Mouse (Mus musculus): ENCODE data around the gene Banp. TPM values are rescaled to one million over a fixed set of nuclear protein-coding genes. Genes with fewer than 3 reads are reported as not detected.

Banp gene
- total and polyA plus RNA-seq, 3 experiments: 13.1 to 26.9 (median 17.9) TPM

DNA sequence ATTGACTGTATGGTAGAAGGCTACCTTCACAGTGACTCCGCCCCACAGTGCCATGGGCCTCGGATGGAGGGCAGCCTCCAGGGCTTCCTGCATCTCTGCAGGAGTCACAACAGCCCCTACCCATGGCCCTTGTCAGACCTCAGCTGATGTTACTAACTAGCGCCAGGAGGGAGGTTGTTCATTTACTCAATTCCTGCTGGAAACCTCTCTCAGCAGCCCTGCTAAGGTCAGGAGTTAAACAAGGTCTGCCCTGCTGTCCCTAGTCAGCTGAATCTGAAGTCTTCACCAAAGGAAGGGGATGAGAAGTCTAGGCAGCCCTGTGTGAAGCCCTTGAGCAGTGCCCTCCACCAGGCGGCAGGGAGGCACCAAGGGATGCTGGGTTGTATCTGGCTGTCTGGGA, 121.6 kb downstream of the Banp start:
- Histone ChIP-seq H3K27ac (no peak overlapping the region), H3K4me3 (no peak overlapping the region), H3K9ac (ENCODE audit: low read depth, low read length) (no peak overlapping the region), H3K79me2 (replicated peaks; ENCODE audit: control insufficient read depth, insufficient read depth, low read length) (no peaks in the 10 kb centered on the region), H3K4me1 (ENCODE audit: control insufficient read depth, insufficient read depth, low read length) (no peaks in the 10 kb centered on the region), H3K36me3 (ENCODE audit: control insufficient read depth, insufficient read depth, low read length) (no peaks in the 10 kb centered on the region), H3K27me3 (ENCODE audit: control insufficient read depth, insufficient read depth, low read length) (no peaks in the 10 kb centered on the region)
- intact Hi-C loops (cut with DNase I): no loop called here
- no peak for DNase-seq
- TF ChIP-seq EP300 (IDR thresholded peaks at IDR 0.05; ENCODE audit: insufficient read depth, low read depth, low read length) (no peak), POLR2A (IDR thresholded peaks at IDR 0.05; ENCODE audit: insufficient read depth, low read depth, low read length) (no peak), CTCF (IDR thresholded peaks at IDR 0.05) (no peak)
- WGBS: 75% methylated on average over 4 of the region's 4 CpGs

DNA sequence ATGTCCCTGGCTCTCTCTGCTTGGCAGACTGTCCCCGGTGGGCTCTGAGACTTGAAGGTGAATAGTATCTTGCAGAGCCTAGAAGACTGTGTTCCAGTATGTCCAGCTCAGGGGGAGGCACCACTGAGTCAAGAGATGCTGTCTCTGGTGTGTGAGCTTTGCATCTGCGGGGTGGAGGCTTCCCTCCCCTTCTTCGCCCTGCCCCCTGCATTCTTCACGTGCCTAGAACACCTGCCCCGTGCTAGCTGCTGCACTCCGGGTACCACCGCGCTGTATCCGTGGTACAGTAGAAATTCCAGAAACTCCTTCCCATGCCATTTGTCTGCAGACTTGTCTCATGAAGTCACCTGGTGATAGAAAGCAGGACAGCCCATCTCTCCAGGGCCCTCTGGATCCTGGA, 124.4 kb downstream of the Banp start:
- H3K27ac ChIP-seq: no peak overlapping the region
- WGBS: 83% methylated on average over 9 of the region's 9 CpGs
- TF ChIP-seq CTCF (IDR thresholded peaks at IDR 0.05): no peak
- no peak for TF ChIP-seq POLR2A (IDR thresholded peaks at IDR 0.05; ENCODE audit: insufficient read depth, low read depth, low read length)
- no peaks in the 10 kb centered on the region for H3K36me3 ChIP-seq (ENCODE audit: control insufficient read depth, insufficient read depth, low read length)
- peaks cover 4% of the 10 kb centered on the region for H3K4me1 ChIP-seq (ENCODE audit: control insufficient read depth, insufficient read depth, low read length)
- no peak for DNase-seq
- no peak overlapping the region for H3K4me3 ChIP-seq
- H3K79me2 ChIP-seq (replicated peaks; ENCODE audit: control insufficient read depth, insufficient read depth, low read length): no peaks in the 10 kb centered on the region
- no peak overlapping the region for H3K9ac ChIP-seq (ENCODE audit: low read depth, low read length)
- H3K27me3 ChIP-seq (ENCODE audit: control insufficient read depth, insufficient read depth, low read length): no peaks in the 10 kb centered on the region
- intact Hi-C loops (cut with DNase I): no loop called here

DNA sequence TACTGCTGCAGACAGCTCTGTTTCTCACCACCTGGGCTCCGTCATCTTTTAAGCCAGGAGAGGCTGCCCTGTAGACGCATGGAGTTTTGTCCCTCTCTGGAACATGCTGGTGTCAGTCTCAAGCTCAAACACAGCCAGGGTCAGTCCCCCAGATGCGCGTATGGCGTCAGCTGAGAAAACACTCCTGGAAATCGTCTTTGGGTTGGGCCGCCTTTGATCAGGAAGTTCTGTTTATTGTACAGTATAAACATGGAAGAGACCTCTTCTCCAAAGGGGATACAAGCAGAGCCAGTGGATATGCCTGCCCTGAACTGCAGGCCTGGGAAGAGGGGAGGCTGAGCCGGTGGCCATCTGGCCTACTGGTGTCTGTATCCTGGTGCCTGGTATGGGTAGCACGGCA, 124.9 kb downstream of the Banp start:
- no peak for DNase-seq
- Histone ChIP-seq H3K27ac (no peak overlapping the region), H3K79me2 (replicated peaks; ENCODE audit: control insufficient read depth, insufficient read depth, low read length) (no peaks in the 10 kb centered on the region), H3K4me1 (ENCODE audit: control insufficient read depth, insufficient read depth, low read length) (peaks cover 4% of the 10 kb centered on the region), H3K9ac (ENCODE audit: low read depth, low read length) (no peak overlapping the region), H3K36me3 (ENCODE audit: control insufficient read depth, insufficient read depth, low read length) (no peaks in the 10 kb centered on the region), H3K4me3 (no peak overlapping the region), H3K27me3 (ENCODE audit: control insufficient read depth, insufficient read depth, low read length) (no peaks in the 10 kb centered on the region)
- WGBS: 62% methylated on average over 9 of the region's 9 CpGs
- intact Hi-C loops (cut with DNase I): no loop called here
- TF ChIP-seq POLR2A (IDR thresholded peaks at IDR 0.05; ENCODE audit: insufficient read depth, low read depth, low read length) (no peak), EP300 (IDR thresholded peaks at IDR 0.05; ENCODE audit: insufficient read depth, low read depth, low read length) (no peak), CTCF (IDR thresholded peaks at IDR 0.05) (no peak)

DNA sequence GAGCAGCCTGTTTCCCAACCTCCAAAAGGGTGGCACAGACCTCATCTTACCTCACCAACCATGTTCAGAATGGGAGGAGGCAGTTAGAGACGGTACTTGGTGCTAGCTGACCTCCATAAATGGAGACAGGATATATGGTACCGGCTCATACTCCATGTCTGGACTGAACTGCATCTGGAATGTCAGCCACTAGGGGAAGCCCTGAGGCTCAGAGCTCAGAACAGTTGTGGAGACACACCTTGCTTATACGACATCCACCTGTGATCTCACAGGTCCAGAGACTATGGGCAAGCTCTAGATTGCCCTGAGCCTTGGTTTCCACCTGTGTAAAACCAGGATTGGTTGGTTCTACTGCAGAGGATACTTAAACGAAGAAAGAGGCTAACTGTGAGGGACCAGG, 125.4 kb downstream of the Banp start:
- 68% methylated on average over 4 of the region's 4 CpGs for WGBS
- Histone ChIP-seq H3K4me3 (no peak overlapping the region), H3K27me3 (ENCODE audit: control insufficient read depth, insufficient read depth, low read length) (no peaks in the 10 kb centered on the region), H3K36me3 (ENCODE audit: control insufficient read depth, insufficient read depth, low read length) (no peaks in the 10 kb centered on the region), H3K27ac (no peak overlapping the region), H3K9ac (ENCODE audit: low read depth, low read length) (no peak overlapping the region), H3K4me1 (ENCODE audit: control insufficient read depth, insufficient read depth, low read length) (peaks cover 4% of the 10 kb centered on the region), H3K79me2 (replicated peaks; ENCODE audit: control insufficient read depth, insufficient read depth, low read length) (no peaks in the 10 kb centered on the region)
- intact Hi-C loops (cut with DNase I): no loop called here
- TF ChIP-seq CTCF (IDR thresholded peaks at IDR 0.05): peak; percentile 13; the same call in 1 of the 2 replicates
- TF ChIP-seq EP300 (IDR thresholded peaks at IDR 0.05; ENCODE audit: insufficient read depth, low read depth, low read length): no peak
- TF ChIP-seq POLR2A (IDR thresholded peaks at IDR 0.05; ENCODE audit: insufficient read depth, low read depth, low read length): no peak
- no peak for DNase-seq

DNA sequence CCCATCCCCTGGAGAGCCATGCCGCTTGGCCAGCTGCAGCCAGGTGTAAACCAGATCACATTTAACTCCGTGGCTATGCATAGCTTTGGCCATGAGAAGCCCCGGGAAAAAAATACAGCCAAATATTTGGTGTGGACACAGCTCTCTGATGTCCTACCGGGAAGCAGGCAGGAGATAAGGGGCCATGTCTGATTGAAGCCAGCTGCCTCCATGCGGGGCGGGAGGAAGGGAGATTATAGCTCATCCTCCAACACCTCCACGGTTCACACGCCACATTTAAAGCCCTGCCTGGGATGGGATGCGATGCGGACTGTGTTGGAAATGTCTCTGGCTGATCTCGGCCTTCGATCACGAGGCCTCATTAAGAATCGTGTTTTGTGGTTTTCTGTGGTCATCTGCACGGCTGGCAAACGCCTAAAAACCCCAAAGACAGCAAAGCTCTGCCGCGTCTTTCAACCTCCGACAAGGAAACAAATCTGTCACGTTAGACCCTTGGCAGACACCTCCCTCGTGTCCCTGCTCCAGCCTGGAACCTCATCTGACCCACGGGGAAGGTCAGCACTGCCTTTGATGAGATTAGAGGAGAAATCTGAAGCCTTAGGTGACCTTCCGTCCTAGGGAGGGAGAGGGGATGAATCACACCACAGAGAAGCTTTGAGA, 126.8 kb downstream of the Banp start:
- no peaks in the 10 kb centered on the region for H3K79me2 ChIP-seq (replicated peaks; ENCODE audit: control insufficient read depth, insufficient read depth, low read length)
- DNase-seq: no peak
- H3K36me3 ChIP-seq (ENCODE audit: control insufficient read depth, insufficient read depth, low read length): no peaks in the 10 kb centered on the region
- no peak overlapping the region for H3K4me3 ChIP-seq
- H3K9ac ChIP-seq (ENCODE audit: low read depth, low read length): no peak overlapping the region
- no peaks in the 10 kb centered on the region for H3K27me3 ChIP-seq (ENCODE audit: control insufficient read depth, insufficient read depth, low read length)
- TF ChIP-seq EP300 (IDR thresholded peaks at IDR 0.05; ENCODE audit: insufficient read depth, low read depth, low read length) (no peak), CTCF (IDR thresholded peaks at IDR 0.05) (no peak), POLR2A (IDR thresholded peaks at IDR 0.05; ENCODE audit: insufficient read depth, low read depth, low read length) (no peak)
- H3K4me1 ChIP-seq (ENCODE audit: control insufficient read depth, insufficient read depth, low read length): peaks cover 4% of the 10 kb centered on the region
- intact Hi-C loops (cut with DNase I): no loop called here
- WGBS: 21% methylated on average over 23 of the region's 23 CpGs
- no peak overlapping the region for H3K27ac ChIP-seq

DNA sequence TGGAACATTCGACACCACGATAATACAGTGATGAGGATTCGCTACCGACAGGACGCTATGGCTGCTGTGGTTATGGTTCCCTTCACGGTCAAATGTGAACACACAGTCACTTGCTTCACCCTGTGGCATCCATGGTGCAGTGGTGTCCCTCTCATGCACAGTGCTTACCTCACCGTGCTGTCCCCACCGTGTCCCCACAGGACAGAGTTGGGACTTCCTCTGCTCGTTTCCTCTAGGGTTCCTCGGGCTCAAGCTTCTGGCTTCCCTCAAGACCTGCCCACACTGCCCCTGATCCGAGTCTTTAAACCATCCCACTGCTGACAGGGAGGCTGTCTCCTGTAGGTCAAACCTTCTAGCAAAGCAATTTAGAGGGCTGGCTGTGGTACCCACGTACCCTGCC, 128.8 kb downstream of the Banp start:
- H3K9ac ChIP-seq (ENCODE audit: low read depth, low read length): no peak overlapping the region
- WGBS: 77% methylated on average over 12 of the region's 12 CpGs
- peaks cover 4% of the 10 kb centered on the region for H3K4me1 ChIP-seq (ENCODE audit: control insufficient read depth, insufficient read depth, low read length)
- DNase-seq: no peak
- no peaks in the 10 kb centered on the region for H3K79me2 ChIP-seq (replicated peaks; ENCODE audit: control insufficient read depth, insufficient read depth, low read length)
- no peak overlapping the region for H3K27ac ChIP-seq
- H3K27me3 ChIP-seq (ENCODE audit: control insufficient read depth, insufficient read depth, low read length): no peaks in the 10 kb centered on the region
- H3K4me3 ChIP-seq: no peak overlapping the region
- H3K36me3 ChIP-seq (ENCODE audit: control insufficient read depth, insufficient read depth, low read length): no peaks in the 10 kb centered on the region
- TF ChIP-seq CTCF (IDR thresholded peaks at IDR 0.05): no peak
- no peak for TF ChIP-seq POLR2A (IDR thresholded peaks at IDR 0.05; ENCODE audit: insufficient read depth, low read depth, low read length)
- no peak for TF ChIP-seq EP300 (IDR thresholded peaks at IDR 0.05; ENCODE audit: insufficient read depth, low read depth, low read length)
- intact Hi-C loops (cut with DNase I): no loop called here

Small RNAs within 50 kb of the gene (microRNA-seq; reads per million reads assigned to microRNA genes)
- gene Mir7237: 0.39 to 0.56 reads per million in 2 experiments

Other genes starting within 250 kb of the Banp start
- under 1 TPM in 1 of 2 experiments, not detected in 1; 0.11 TPM for gene Jph3, start 220.1 kb upstream of the Banp start, total RNA-seq (2021)
- 0.09 and 0.10 TPM in 2 replicates for gene Jph3, start 220.1 kb upstream of the Banp start, polyA plus RNA-seq (2012; rRNA removed)
- gene Klhdc4, start 120.2 kb upstream of the Banp start, total RNA-seq (2021): 10 to 100 TPM; 11.2 to 12.6 TPM
- gene Klhdc4, start 120.2 kb upstream of the Banp start, polyA plus RNA-seq (2012; rRNA removed): 9.6 and 11.0 TPM in 2 replicates
- gene Slc7a5, start 42.1 kb upstream of the Banp start, total RNA-seq (2021): 1 to 10 TPM; 3.1 to 4.6 TPM
- 5.0 and 5.2 TPM in 2 replicates for gene Slc7a5, start 42.1 kb upstream of the Banp start, polyA plus RNA-seq (2012; rRNA removed)
- gene Car5a, start 4.8 kb upstream of the Banp start, total RNA-seq (2021): not detected
- not detected in 2 replicates for gene Car5a, start 4.8 kb upstream of the Banp start, polyA plus RNA-seq (2012; rRNA removed)